Mouse (Mus musculus): ENCODE data around the gene Parvb.

- TF ChIP-seq GATA1 (IDR thresholded peaks at IDR 0.05; ENCODE audit: borderline replicate concordance, low read length) (no peak), CTCF (IDR thresholded peaks at IDR 0.05; ENCODE audit: low read depth, low read length) (peak; percentile 99)
Measured at GRCm38 (mm10) chr15:84212031-84212755, 19.6 kb upstream of the Parvb start.

Measured in G1E (cell line).